Mouse (Mus musculus): ENCODE measurements around the gene Grap.

The Grap gene

GRCm38 (mm10) chr11:61658360-61658922 lies 5.4 kb downstream of the Grap start:
- no peak for DNase-seq (ENCODE audit: low read depth)

GRCm38 (mm10) chr11:61659011-61659858 lies 6.2 kb downstream of the Grap start:
- DNase-seq (ENCODE audit: low read depth) = no peak

- no peak for DNase-seq (ENCODE audit: low read depth)
Measured at GRCm38 (mm10) chr11:61660001-61660400, 6.9 kb downstream of the Grap start.

- no peak for DNase-seq (ENCODE audit: low read depth)
Measured at GRCm38 (mm10) chr11:61660806-61661392, 7.8 kb downstream of the Grap start.

DNA sequence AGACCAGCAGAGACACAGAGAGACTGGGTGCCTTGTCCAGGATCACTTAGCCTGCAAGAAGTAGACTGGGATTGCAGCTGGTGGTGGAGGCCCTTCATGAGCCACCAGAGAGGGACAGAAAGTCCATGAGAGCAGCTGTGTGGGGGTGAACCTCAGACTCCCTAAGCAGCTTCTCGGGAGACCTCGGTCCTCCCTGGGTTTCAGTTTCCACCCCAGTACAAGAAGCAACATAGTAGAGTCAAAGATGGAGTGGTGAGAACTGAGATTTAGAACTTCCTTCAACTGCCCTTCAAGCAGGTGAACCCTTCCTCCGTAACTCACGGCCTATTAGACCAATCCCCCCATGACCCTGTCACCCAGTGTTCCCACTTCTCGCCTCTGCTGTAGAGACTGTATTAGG lies 9.1 kb downstream of the Grap start:
- DNase-seq (ENCODE audit: low read depth) = no peak

- no peak for DNase-seq (ENCODE audit: low read depth)
Measured at GRCm38 (mm10) chr11:61665401-61665800, 12.3 kb downstream of the Grap start.

DNA sequence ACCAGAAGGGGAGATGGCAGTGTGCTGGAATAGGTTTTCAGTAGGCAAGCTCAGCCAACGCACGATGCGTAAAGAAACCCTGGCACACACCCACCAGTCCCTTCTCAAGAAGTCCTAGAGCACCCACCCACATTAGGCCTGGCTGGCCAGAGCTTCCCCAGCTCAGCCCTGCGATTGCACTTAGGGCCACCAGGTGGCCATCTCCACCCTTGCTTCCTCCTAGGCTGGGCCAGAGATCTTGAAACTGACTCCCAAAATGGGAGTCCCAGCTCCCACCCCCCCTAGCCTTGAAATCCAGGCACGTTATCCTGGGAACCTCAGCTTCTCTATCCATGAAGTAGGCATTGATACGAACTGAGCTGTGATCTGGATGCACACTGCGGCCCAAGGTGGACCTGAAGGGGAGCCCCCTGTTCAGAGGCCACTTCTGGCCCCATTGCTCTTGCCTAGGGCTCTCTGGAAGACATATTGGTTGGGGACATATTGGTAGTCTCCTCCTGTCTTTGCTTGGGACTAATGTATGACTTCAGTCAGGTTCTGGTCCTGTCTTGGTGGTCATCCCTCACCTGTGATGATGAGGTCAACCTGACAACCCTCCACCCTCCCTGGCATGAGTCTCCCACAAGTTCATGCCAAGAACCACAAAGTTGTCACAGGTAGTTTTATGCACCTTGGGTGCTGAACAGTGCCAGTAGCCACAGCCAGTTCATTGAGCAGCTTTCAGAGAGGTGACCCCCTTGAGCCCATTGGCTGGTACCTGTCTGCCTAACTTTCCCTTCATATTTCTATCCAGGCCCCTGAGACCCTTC lies 13.1 kb downstream of the Grap start:
- DNase-seq (ENCODE audit: low read depth) = no peak

- no peak for DNase-seq (ENCODE audit: low read depth)
Measured at GRCm38 (mm10) chr11:61667248-61667647, 14.2 kb downstream of the Grap start.

DNA sequence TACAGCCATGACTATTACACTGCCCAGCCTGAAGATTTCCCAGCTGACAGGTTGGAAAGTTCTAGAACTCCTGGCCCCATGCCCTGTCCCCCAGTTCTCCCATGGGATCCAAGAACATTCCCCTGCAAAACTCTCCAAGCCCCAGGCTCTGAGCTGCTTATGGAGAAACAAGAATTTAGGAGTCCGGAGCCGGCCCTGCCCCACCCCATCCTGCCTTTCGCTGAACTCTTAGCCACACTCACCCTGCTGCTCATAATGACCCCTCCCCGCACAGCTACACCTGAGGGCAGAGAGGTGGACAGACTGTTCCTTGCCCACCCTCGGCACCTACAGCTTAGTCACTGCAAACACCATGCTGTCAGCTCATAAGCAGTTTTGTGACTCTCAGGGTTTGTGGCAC lies 14.7 kb downstream of the Grap start:
- DNase-seq (ENCODE audit: low read depth) = no peak

DNA sequence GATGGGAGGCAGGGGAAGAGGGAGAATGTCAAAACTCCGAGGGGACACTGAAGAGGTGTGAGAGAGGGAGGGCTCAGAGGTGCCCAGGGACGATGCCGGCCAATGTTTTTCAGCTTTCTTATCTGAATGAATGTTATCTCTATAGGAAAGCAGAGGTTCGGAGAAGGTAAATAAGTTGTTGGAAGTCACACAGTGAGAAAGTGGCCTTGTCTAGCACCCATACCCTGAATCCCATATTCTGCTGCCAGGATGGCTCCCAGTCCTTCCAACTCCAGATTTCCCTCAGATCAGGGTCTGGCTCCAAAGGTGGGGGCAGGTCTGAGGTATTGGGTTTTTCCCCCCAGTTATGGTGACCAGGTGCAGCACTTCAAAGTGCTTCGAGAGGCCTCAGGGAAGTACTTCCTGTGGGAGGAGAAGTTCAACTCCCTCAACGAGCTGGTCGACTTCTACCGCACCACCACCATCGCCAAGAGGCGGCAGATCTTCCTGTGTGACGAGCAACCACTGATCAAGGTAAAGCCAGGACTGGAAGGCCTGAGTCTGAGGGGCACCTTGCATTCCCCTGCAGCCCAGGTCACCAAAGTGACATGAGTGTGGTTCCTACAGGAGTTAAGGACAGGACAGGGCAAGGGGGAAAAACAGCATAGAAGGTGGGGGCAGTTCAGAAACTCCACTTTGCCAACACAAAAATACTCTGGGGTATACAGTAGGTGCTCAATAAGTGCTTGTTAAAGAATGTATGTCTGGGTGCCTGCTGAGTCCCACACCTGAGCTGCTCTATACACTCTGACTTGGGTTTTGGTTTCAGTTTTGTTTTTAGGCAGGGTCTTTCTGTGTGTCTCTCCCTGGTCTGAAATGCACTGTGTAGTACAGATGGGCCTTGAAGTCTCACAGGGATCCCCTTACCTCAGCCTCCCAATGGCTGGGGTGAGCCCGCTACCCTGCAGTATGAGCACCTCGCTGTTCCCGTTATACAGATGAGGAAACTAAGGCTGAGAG lies 16.7 kb downstream of the Grap start:
- no peak for DNase-seq (ENCODE audit: low read depth)

DNA sequence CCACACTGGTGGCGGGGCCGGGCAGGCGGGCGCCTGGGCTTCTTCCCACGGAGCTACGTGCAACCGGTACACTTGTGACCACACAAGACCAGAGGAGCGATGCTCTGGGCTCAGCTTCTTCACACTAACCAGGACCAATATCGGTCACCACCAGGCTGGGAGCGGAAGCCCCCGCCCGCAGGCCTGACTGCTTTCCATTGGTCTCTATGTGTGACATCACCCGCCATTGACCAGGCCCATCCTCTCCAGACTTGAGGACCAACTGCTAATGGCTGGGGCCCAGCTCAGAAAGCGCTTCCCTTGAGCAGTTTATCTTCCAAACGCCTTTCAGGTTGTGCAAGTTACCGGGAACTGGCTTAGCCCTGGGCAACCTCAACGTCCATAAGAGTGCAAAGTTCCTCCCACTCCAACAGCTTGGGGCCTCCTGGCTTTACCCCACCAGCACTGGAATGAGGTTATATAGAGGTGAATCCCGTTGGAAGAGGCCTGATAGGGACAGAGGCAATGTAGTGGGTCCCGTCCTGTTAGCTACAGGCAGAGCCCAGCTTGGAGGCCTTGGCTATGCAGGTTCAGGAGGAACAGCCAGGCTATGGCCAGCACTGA lies 18.8 kb downstream of the Grap start:
- DNase-seq (ENCODE audit: low read depth) = no peak

DNA sequence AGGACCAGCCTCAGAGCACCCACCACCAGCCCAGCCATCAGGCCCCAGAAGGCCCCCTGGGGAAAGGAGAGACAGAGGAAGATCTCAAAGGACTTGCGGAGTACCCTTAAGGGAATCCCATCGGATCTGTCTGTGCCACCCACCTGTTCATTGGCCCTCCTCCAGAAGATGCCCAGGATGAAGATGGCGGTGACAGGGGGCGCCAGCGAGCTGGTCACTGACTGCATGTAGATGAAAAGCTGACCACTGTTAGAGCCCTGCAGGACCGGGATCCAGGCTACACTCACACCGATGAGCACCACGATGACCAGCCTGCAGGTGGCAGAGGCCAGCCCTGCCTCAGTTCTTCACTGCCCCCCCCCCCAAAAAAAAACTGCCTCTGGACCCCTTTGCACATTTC lies 20.6 kb downstream of the Grap start:
- DNase-seq (ENCODE audit: low read depth) = no peak

GRCm38 (mm10) chr11:61674151-61674838 lies 21.2 kb downstream of the Grap start:
- no peak for DNase-seq (ENCODE audit: low read depth)

DNA sequence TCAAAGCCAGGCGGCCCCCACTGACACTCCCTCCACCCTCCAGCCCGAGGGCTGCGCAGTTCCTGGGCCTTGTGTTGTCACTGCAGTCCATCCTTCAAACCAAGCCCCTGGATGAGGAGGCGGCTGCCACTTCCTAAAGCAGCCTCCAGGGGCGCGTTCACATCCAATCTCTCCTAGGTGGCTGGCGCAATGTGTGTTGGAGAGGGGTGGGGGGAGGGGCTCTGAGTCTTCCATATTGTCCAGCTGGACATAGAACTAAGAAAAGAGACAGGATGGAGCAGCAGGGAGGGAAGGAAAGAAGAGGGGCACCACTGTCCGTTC lies 21.7 kb downstream of the Grap start:
- DNase-seq (ENCODE audit: low read depth) = no peak

GRCm38 (mm10) chr11:61675332-61675731 lies 22.3 kb downstream of the Grap start:
- no peak for DNase-seq (ENCODE audit: low read depth)

DNA sequence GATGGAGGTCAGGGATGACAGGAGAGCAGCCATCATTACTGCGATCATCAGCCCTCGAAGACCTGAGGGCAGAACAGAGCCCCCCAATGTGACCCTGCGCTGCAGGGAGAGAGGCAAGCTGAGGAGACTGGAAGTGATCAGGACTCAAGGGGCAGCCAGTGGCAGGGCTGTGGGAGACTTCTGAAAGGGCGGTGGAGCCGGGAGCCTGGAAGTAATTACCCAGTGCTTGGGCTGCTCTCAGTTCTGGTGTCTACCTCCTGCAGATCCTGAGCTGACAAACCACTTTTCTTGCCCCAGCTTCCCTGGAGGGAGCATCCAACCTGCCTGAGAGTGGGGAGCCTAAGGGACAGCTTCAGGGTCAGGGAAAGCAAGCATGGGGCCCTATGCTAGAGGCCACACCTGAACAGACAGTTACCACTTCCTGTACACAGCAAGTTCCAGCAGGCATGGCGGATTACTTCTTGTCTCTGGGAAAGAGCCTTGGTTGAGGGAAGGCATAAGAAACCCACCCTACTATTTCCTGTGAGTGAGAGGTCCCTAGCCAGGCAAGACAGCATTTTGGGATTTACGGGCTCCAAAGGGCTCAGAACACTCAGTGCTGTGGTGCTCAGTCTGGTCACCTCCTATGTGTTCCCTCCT lies 23.3 kb downstream of the Grap start:
- no peak for DNase-seq (ENCODE audit: low read depth)

- no peak for DNase-seq (ENCODE audit: low read depth)
Measured at GRCm38 (mm10) chr11:61677709-61678108, 24.6 kb downstream of the Grap start.

GRCm38 (mm10) chr11:61679091-61679866 lies 26.2 kb downstream of the Grap start:
- no peak for DNase-seq (ENCODE audit: low read depth)

All from fibroblast of lung, adult 2 months (primary cell).